Mouse (Mus musculus) heart, embryonic 16.5 days (tissue): Measurements from ENCODE around the gene Nemf. TPM values are rescaled to one million over a fixed set of nuclear protein-coding genes. Genes with fewer than 3 reads are reported as not detected.

Source experiments
- ATAC-seq: fragments of 200-750 bp; cut with Nextera tagmentation; replicated peaks from 2 replicates; pipeline ENCODE4 v1.8.0; 2017; ENCODE audit warnings: moderate number of reproducible peaks; ENCODE audit not compliant: insufficient read depth, low FRiP score; ENCODE audit errors: extremely low read depth
- H3K27ac ChIP-seq: fragments of 300-500 bp; sonication (generic); 2 replicates; pipeline ENCODE4 v1.5.1; 2014; ENCODE audit warnings: mild to moderate bottlenecking, low read length, control low read depth, moderate library complexity
- H3K27me3 ChIP-seq: fragments of 300-500 bp; sonication (generic); 2 replicates; pipeline ENCODE4 v1.6.1; 2014; ENCODE audit warnings: low read length, mixed read lengths; ENCODE audit not compliant: control insufficient read depth, insufficient read depth
- H3K36me3 ChIP-seq: fragments of 300-500 bp; sonication (generic); 2 replicates; pipeline ENCODE4 v1.6.1; 2014; ENCODE audit not compliant: control insufficient read depth, insufficient read depth
- H3K4me1 ChIP-seq: fragments of 300-500 bp; sonication (generic); 2 replicates; pipeline ENCODE4 v1.6.1; 2014; ENCODE audit warnings: low read length, mixed read lengths; ENCODE audit not compliant: control insufficient read depth, insufficient read depth
- H3K4me2 ChIP-seq: fragments of 300-500 bp; sonication (generic); 2 replicates; pipeline ENCODE4 v1.6.1; 2014; ENCODE audit warnings: low read depth, mild to moderate bottlenecking, control low read depth, low read length
- H3K4me3 ChIP-seq: fragments of 300-500 bp; sonication (generic); 2 replicates; pipeline ENCODE4 v1.5.1; 2014; ENCODE audit warnings: mild to moderate bottlenecking, control low read depth, low read length
- H3K9ac ChIP-seq: fragments of 300-500 bp; sonication (generic); 2 replicates; pipeline ENCODE4 v1.6.1; 2014; ENCODE audit warnings: low read length, control low read depth
- H3K9me3 ChIP-seq: fragments of 300-500 bp; sonication (generic); replicated peaks from 2 replicates; pipeline ENCODE4 v1.6.1; 2016; ENCODE audit warnings: low read length; ENCODE audit not compliant: control insufficient read depth
- WGBS: fragments of 180-500 bp; shearing (Covaris S2); extraction: QIAGEN DNeasy Blood & Tissue Kit; methylation state at CpG from one replicate; pipeline ENCODE4 v1.1.7; 2014; 5-methylcytosine and 5-hydroxymethylcytosine counted together
- polyA plus RNA-seq: library from polyadenylated mRNA; unstranded; fragments of >200 nt; fragmentation: Nextera tagmentation; extraction: Ambion mirVana; gene quantifications from 2 replicates; pipeline ENCODE4 v1.2.1, GENCODE M21; 2015

Nemf gene
- polyA plus RNA-seq, 1 experiment from 2014 or later: 68.5 TPM

DNA sequence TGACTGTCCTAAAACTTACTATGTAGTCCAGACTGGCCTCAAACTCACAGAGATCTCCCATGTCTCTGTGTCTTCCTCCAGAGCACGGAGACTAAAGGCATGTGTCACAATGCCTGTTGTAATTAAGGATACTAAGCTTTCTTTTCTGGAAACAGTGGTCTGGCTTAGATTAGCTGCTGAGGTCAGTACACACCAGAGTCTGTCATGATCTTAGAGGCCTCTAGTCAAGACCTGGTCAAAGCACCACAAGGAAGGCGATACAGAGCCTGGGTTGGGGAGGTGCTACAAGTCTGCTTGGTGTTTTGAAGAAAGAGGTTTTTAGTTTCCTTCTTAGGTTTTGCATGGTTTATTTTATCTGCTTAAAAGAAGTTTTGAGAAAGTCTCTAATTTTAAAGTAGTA lies 56.6 kb downstream of the Nemf start:
- no peak for ATAC-seq
- Histone ChIP-seq H3K27me3 (no peaks in the 10 kb centered on the region), H3K4me1 (peaks cover 21% of the 10 kb centered on the region), H3K9ac (no peak overlapping the region), H3K27ac (no peak overlapping the region), H3K4me2 (no peak overlapping the region), H3K36me3 (peaks cover 30% of the 10 kb centered on the region), H3K4me3 (no peak overlapping the region), H3K9me3 (no peaks in the 10 kb centered on the region)
- 75% methylated on average over 2 of the region's 2 CpGs for WGBS

DNA sequence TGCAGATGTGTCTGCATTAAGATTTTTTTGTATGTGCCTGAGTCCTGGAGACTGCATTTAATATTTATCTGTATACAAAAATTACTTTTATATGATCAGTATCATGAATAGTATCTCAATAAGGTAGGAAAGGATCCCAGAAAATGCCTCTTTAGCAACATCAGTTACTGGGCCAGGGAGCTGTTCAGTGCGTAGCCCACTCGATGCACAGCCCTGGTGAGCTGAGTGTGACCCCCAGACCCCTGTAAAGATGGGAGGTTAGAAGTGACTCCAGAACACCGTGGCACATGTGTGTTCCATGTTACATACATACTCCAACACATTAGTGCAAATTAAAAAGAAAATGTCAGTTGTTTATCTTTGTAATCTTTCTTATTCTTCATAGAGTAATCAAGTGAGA lies 57.1 kb downstream of the Nemf start:
- Histone ChIP-seq H3K36me3 (peaks cover 25% of the 10 kb centered on the region), H3K9ac (no peak overlapping the region), H3K27ac (no peak overlapping the region), H3K9me3 (no peaks in the 10 kb centered on the region), H3K4me2 (no peak overlapping the region), H3K27me3 (no peaks in the 10 kb centered on the region), H3K4me1 (peaks cover 21% of the 10 kb centered on the region), H3K4me3 (no peak overlapping the region)
- WGBS: 93% methylated on average over 3 of the region's 3 CpGs
- ATAC-seq: no peak

DNA sequence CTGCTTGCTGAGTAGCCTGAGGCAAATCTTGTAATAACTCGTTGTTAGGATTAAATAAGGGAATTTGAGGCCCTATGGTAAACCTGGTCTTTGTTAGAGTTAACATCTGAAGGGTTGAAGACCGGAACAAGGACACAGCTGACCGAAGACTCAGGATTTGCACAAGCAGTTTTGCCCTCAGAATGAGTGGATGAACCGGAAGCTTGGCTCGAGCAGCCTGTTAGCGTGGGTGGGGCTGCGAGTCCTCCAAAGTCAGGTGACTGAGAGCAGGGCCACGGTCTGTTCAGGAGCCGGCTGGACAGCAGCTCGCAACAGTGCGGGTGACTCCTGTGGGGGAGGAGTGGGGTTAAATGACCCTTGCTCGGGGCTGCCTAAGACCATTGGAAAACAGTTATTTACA lies 57.7 kb downstream of the Nemf start:
- H3K9ac ChIP-seq: peak overlapping the region; percentile 3; the same call in 1 of the 2 replicates
- H3K9me3 ChIP-seq: no peaks in the 10 kb centered on the region
- no peak overlapping the region for H3K27ac ChIP-seq
- no peak for ATAC-seq
- peaks cover 21% of the 10 kb centered on the region for H3K4me1 ChIP-seq
- H3K4me2 ChIP-seq: peak overlapping the region; percentile 20
- no peak overlapping the region for H3K4me3 ChIP-seq
- H3K27me3 ChIP-seq: no peaks in the 10 kb centered on the region
- 44% methylated on average over 12 of the region's 12 CpGs for WGBS
- peaks cover 22% of the 10 kb centered on the region for H3K36me3 ChIP-seq

DNA sequence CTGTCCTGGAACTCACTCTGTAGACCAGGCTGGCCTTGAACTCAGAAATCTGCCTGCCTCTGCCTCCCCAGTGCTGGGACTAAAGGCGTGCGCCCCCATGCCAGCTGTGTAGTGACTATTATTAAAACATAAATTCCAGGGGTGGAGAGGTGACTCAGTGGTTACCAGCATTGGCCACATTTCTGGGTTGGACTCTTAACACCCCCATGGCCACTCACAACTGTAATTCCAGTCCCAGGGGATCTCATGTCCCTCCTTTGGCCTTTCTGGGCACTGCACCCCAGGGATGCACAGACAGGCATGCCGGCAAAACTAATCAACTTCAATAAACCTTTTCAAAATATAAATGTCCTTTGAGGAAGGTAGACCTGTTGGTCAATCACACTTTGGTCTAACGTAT lies 58.7 kb downstream of the Nemf start:
- Histone ChIP-seq H3K36me3 (peaks cover 15% of the 10 kb centered on the region), H3K9ac (no peak overlapping the region), H3K4me3 (peak overlapping the region; percentile 78; the same call in 1 of the 2 replicates), H3K27me3 (no peaks in the 10 kb centered on the region), H3K4me2 (peak overlapping the region; percentile 70), H3K9me3 (no peaks in the 10 kb centered on the region), H3K27ac (no peak overlapping the region), H3K4me1 (peaks cover 21% of the 10 kb centered on the region)
- WGBS: 89% methylated on average over 4 of the region's 4 CpGs
- no peak for ATAC-seq

DNA sequence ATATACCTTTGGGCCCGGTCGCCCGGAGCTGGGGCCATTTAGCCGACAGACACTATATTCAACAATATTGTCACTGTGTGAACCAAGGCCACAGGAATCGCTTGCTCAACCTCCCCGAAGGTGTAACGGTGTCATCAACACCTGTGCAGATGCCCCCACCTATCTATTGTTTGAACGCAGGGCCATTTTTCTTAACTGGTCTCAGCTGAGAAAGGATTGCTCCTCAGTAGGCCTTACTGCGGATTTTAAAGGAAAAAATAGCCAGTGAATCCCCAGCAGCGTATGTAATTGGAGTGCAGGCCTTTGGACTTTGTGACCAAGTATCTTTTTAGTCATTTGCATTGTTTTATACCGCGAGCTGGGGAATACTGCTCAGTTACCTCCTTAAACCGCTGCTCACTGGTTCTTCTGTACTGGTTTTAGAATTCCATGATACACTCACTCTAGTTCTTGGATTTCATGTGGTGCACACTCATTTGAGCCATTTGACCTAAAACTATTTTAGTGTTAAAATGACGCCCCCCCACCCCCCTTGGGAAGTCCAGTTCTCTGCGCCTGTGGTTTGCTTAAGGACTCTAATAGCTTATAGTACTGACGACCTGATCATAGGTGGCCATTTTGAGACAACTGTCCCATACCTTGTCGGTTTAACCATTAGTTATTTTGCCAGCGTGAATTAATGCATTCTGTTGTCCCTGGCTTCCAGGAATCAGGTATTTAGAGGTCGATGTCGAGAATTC lies 59.4 kb downstream of the Nemf start:
- WGBS: 18% methylated on average over 20 of the region's 20 CpGs
- Histone ChIP-seq H3K27me3 (no peaks in the 10 kb centered on the region), H3K9me3 (no peaks in the 10 kb centered on the region), H3K27ac (peak overlapping the region; percentile 92), H3K4me3 (peak overlapping the region; percentile 78), H3K4me1 (peaks cover 21% of the 10 kb centered on the region), H3K4me2 (peak overlapping the region; percentile 70), H3K9ac (peak overlapping the region; percentile 89), H3K36me3 (peaks cover 10% of the 10 kb centered on the region)
- no peak for ATAC-seq

DNA sequence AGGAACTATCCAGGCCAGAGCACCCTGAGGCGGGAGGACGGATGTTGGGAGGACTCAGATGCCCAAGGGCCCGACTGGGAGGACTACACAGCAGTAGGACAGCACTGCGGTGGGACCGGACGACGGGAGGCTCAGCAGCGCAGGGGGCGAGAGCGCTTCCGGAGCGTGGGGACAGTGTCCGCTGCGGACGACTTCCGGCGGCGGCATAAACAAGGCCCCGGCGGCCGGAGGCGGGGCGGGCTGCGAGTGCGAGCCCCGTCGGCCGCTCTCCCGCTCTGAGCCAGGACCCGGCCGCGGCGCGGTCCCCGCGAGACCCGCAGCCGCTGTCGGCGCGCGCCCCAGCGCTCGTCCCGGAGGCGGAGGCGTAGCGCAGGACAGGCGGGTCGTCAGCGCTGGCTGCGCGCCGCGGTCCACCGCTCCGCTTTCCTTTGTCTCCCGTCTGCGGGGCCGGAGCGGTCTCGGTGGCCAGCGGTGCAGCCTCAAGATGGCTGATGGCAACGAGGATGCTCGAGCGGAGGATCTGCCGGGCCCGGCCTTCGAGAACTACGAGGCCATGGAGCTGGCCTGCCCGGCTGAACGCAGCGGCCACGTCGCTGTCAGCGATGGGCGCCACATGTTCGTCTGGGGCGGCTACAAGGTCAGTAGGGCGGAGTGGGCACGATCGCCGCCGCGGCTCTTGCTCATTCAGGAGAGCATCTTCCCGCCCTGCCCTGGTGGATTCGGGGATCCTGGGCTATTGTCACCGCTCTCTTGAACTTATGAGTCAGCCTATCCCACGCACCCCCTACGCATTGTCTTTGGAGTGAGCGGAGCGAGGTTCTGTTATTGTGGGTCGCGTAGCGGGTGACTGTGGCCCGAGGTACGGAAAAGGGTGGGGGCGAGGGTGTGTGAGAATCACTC lies 60.2 kb downstream of the Nemf start, which contains the start of gene Klhdc2:
Gene Klhdc2, plus strand, starts transcription at position 171 of the 900 bp plus-strand sequence.
- H3K4me2 ChIP-seq: peak within 1 kb of the TSS; percentile 70
- peaks cover 21% of the 10 kb centered on the region for H3K4me1 ChIP-seq
- H3K9me3 ChIP-seq: no peaks in the 10 kb centered on the region
- H3K9ac ChIP-seq: peak within 1 kb of the TSS; percentile 89
- WGBS: under 1% methylated on average over 96 of the region's 98 CpGs
- H3K4me3 ChIP-seq: peak within 1 kb of the TSS; percentile 78
- H3K27ac ChIP-seq: peak within 1 kb of the TSS; percentile 92
- peaks cover 1% of the 10 kb centered on the region for H3K36me3 ChIP-seq
- ATAC-seq: peak; percentile 90
- no peaks in the 10 kb centered on the region for H3K27me3 ChIP-seq

DNA sequence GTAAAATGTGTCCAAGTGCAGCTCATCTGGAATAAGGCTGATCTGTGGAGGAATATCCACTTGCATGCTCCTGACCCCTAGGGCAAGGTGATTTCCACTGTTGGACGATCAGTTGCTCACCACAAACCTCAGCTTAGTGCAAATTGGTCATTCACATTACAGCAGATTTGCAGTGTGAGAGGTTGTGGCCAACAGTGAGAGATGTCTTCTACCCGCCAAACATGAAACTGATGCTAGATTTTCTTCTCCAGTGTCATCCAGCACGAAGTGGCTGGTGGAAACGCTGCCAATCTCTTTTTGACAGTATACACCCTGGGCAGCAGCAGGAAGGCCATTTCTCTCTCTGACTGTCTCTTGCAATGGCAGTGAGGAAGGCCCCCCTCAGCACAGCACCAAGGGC lies 61.3 kb downstream of the Nemf start:
- Histone ChIP-seq H3K27ac (peak overlapping the region; percentile 92; the same call in 1 of the 2 replicates), H3K36me3 (no peaks in the 10 kb centered on the region; the same call in 1 of the 2 replicates), H3K9ac (peak overlapping the region; percentile 89), H3K4me3 (peak overlapping the region; percentile 78; the same call in 1 of the 2 replicates), H3K4me2 (peak overlapping the region; percentile 70), H3K27me3 (no peaks in the 10 kb centered on the region), H3K9me3 (no peaks in the 10 kb centered on the region), H3K4me1 (peaks cover 21% of the 10 kb centered on the region)
- ATAC-seq: no peak
- WGBS: 74% methylated on average over 4 of the region's 4 CpGs

DNA sequence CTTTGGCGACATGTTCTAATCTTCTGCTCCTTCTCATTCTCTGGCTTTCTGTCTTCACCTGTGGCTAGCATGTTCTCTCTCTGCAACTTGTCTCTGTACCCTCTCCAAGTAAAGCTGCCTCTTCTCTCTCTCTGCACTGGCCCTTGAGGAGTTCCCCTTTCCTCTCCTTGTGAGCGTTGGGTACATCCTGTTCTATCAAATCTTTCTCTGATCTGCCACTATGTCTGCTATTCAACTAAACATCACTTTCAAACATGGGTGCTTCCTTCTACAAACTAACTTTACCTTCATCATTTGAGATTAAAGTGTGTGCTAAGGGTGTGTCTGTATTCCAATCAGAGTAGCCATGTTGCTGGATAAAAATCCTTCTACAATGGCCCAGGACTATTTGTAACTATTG lies 62.0 kb downstream of the Nemf start:
- H3K9ac ChIP-seq: no peak overlapping the region
- no peak overlapping the region for H3K27ac ChIP-seq
- no peak overlapping the region for H3K4me2 ChIP-seq
- no peak for ATAC-seq
- WGBS: 73% methylated on average over 2 of the region's 2 CpGs
- no peaks in the 10 kb centered on the region for H3K36me3 ChIP-seq
- H3K9me3 ChIP-seq: no peaks in the 10 kb centered on the region
- H3K27me3 ChIP-seq: no peaks in the 10 kb centered on the region
- no peak overlapping the region for H3K4me3 ChIP-seq
- peaks cover 21% of the 10 kb centered on the region for H3K4me1 ChIP-seq

DNA sequence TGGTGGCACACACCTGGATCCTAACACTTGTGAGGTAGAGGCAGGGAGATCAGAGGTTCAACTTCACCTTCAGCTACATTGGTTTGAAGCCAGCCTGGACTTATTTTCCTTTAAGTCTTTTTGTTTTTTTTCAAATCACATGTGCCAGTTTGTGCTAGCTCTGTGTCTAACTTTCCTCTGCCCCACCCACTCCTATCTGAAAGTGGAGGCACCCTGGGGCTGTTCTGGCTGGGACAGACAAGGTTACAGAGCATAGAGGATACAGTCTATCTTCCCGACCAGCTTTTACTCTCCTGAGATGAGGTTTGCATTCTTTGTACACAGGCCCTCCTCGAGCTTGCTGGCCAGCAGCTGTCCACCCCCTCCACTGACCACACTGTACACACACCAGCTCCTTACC lies 63.1 kb downstream of the Nemf start:
- 39% methylated on average over 2 of the region's 2 CpGs for WGBS
- Histone ChIP-seq H3K36me3 (no peaks in the 10 kb centered on the region), H3K27ac (no peak overlapping the region), H3K9me3 (no peaks in the 10 kb centered on the region), H3K4me2 (no peak overlapping the region), H3K9ac (no peak overlapping the region), H3K27me3 (no peaks in the 10 kb centered on the region), H3K4me1 (peaks cover 13% of the 10 kb centered on the region), H3K4me3 (no peak overlapping the region)
- ATAC-seq: no peak
